Mouse (Mus musculus) stomach, postnatal 0 days (tissue): ENCODE results near the gene Sirt5. TPM values are rescaled to one million over a fixed set of nuclear protein-coding genes. Genes with fewer than 3 reads are reported as not detected.

Experiments used
- ATAC-seq: fragments of 200-750 bp; cut with Nextera tagmentation; 2 replicates; pipeline ENCODE4 v1.8.0; 2017; ENCODE audit not compliant: low FRiP score, low TSS enrichment
- DNase-seq: peaks from one replicate; pipeline ENCODE4 v3.0.0-alpha.2; 2016; ENCODE audit warnings: low spot score
- H3K27ac ChIP-seq: fragments of 300-500 bp; sonication (generic); replicated peaks from 2 replicates; pipeline ENCODE4 v1.5.1; 2014; ENCODE audit warnings: mild to moderate bottlenecking, control low read depth
- H3K27me3 ChIP-seq: fragments of 300-500 bp; sonication (generic); 2 replicates; pipeline ENCODE4 v1.6.1; 2014; ENCODE audit warnings: low read length; ENCODE audit not compliant: control insufficient read depth, insufficient read depth
- H3K36me3 ChIP-seq: fragments of 300-500 bp; sonication (generic); 2 replicates; pipeline ENCODE4 v1.6.1; 2014; ENCODE audit warnings: low read length, mixed read lengths; ENCODE audit not compliant: control insufficient read depth, insufficient read depth
- H3K4me1 ChIP-seq: fragments of 300-500 bp; sonication (generic); replicated peaks from 2 replicates; pipeline ENCODE4 v1.6.1; 2014; ENCODE audit warnings: antibody characterized with exemption; ENCODE audit not compliant: control insufficient read depth, insufficient read depth
- H3K4me2 ChIP-seq: fragments of 300-500 bp; sonication (generic); replicated peaks from 2 replicates; pipeline ENCODE4 v1.6.1; 2014; ENCODE audit warnings: low read depth, mild to moderate bottlenecking, control low read depth, moderate library complexity
- H3K4me3 ChIP-seq: fragments of 300-500 bp; sonication (generic); 2 replicates; pipeline ENCODE4 v1.5.1; 2014; ENCODE audit warnings: low read depth, low read length, control low read depth
- H3K9ac ChIP-seq: fragments of 300-500 bp; sonication (generic); 2 replicates; pipeline ENCODE4 v1.6.1; 2014; ENCODE audit warnings: mild to moderate bottlenecking, low read length, control low read depth, mixed read lengths
- H3K9me3 ChIP-seq: fragments of 300-500 bp; sonication (generic); 2 replicates; pipeline ENCODE4 v1.6.1; 2016; ENCODE audit warnings: low read length; ENCODE audit not compliant: control insufficient read depth
- CTCF ChIP-seq: IDR thresholded peaks from 2 replicates; pipeline ENCODE4 v1.5.1; 2016; ENCODE audit warnings: antibody characterized with exemption, low read depth, mild to moderate bottlenecking, moderate library complexity
- EP300 ChIP-seq: optimal IDR thresholded peaks from 2 replicates; pipeline ENCODE3; 2016; ENCODE audit warnings: antibody characterized with exemption
- WGBS: fragments of 180-500 bp; shearing (Covaris S2); extraction: QIAGEN DNeasy Blood & Tissue Kit; methylation state at CpG from one replicate; pipeline ENCODE4 v1.1.7; 2014; 5-methylcytosine and 5-hydroxymethylcytosine counted together
- polyA plus RNA-seq: library from polyadenylated mRNA; unstranded; fragments of >200 nt; fragmentation: Nextera tagmentation; extraction: Ambion mirVana; gene quantifications from 2 replicates; pipeline ENCODE4 v1.2.1, GENCODE M21; 2015

Gene Sirt5
- polyA plus RNA-seq, 1 experiment from 2014 or later = 12.5 TPM

DNA sequence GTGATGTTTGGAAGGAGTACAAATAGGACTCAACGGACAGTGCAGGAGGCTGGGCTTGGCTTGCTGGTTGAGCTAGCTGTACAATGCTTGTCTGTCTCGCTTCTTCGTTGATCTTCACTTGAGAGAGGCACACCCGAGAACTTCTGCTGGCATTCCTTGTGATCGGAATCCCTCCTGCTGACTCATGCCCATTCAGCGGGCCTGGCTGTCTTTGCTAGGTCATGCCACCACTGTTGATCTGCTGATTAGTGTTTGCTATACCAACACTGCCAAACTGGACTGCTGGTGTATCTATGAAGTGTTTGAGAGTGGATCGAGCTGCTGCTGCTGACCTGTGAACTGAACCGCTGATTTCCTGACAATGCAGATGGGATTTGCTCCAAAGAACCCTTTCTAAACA, 15.9 kb upstream of the Sirt5 start:
- no peak for TF ChIP-seq CTCF
- TF ChIP-seq EP300 = no peak
- Histone ChIP-seq H3K27me3 (no peaks in the 10 kb centered on the region), H3K4me1 (no peaks in the 10 kb centered on the region), H3K9ac (no peak overlapping the region), H3K4me3 (no peak overlapping the region), H3K27ac (no peak overlapping the region), H3K9me3 (no peaks in the 10 kb centered on the region), H3K36me3 (no peaks in the 10 kb centered on the region), H3K4me2 (no peak overlapping the region)
- ATAC-seq = 0 out of 2 replicates have a peak, but pooled peaks have one; percentile 15
- 63% methylated on average over 8 of the region's 8 CpGs for WGBS
- no peak for DNase-seq

DNA sequence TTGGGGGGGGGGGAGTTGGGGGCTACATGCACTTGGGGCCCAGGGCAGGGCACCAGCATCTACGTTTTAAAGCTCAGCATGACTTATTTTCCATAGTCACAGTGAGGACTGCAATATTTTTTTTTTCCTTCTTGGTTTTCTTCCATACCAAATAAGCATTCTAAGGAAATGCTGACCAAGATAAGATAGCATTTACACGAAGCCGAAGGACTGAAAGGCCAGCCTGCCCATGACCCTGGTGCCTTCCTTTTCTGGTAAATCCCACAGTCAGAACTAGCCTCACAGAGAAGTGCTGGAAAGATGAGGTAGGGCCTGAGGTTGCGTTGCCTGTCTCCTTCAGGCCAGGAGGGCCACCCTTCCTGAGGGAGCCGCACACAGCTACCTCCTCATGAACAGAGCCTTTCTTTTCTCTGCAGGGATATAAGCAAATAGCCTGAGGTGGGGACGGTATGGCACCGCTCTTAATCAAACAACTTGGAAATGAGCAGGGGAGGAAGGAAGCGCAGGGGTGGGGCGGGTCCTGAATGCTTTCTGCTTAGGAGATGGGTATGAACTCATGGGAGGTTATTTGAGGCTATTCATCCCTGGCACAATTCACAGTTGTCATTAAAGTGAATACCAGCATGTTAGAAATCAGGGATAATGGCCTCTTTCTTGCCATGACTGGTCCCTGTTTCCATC, 14.7 kb upstream of the Sirt5 start:
- 50% methylated on average over 9 of the region's 9 CpGs for WGBS
- H3K27ac ChIP-seq = no peak overlapping the region

DNA sequence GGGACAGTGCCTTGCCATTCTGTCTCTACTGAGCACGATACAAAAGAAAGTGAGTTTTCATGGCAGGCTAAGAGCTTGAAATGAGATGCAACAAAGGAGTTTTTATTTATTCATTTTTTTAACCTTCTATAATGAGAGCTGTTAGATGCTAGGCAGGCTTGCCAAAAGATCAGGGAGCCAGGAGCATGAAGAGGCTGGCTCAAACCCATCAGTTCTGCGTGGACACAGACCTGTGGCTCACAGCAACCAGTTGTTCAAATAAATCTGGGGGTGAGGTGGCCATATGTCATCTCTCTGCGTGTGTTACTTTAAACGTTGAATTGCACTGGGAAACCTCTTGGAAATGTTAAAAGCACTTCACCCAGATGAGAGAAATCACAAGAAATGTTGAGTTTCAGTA, 11.9 kb upstream of the Sirt5 start:
- H3K27me3 ChIP-seq = no peaks in the 10 kb centered on the region
- no peak for TF ChIP-seq CTCF
- TF ChIP-seq EP300 = no peak
- H3K9me3 ChIP-seq = no peaks in the 10 kb centered on the region
- no peak overlapping the region for H3K4me2 ChIP-seq
- H3K36me3 ChIP-seq = no peaks in the 10 kb centered on the region
- H3K4me3 ChIP-seq = no peak overlapping the region
- ATAC-seq = no peak
- H3K27ac ChIP-seq = no peak overlapping the region
- no peak for DNase-seq
- H3K4me1 ChIP-seq = no peaks in the 10 kb centered on the region
- no peak overlapping the region for H3K9ac ChIP-seq
- 47% methylated on average over 4 of the region's 4 CpGs for WGBS

More for the DNA sequence above, 14.7 kb upstream of the Sirt5 start:
- Histone ChIP-seq H3K9me3 (no peaks in the 10 kb centered on the region), H3K36me3 (no peaks in the 10 kb centered on the region), H3K27me3 (no peaks in the 10 kb centered on the region), H3K4me1 (no peaks in the 10 kb centered on the region), H3K9ac (no peak overlapping the region), H3K4me3 (no peak overlapping the region), H3K4me2 (no peak overlapping the region)
- DNase-seq = peak; percentile 20
- no peak for ATAC-seq
- no peak for TF ChIP-seq CTCF
- no peak for TF ChIP-seq EP300

- 44% methylated on average over 12 of the region's 12 CpGs for WGBS
- no peak for DNase-seq
- Histone ChIP-seq H3K4me3 (no peak overlapping the region), H3K36me3 (no peaks in the 10 kb centered on the region), H3K4me1 (no peaks in the 10 kb centered on the region), H3K9me3 (no peaks in the 10 kb centered on the region), H3K9ac (no peak overlapping the region), H3K27ac (no peak overlapping the region), H3K27me3 (no peaks in the 10 kb centered on the region), H3K4me2 (no peak overlapping the region)
- no peak for ATAC-seq
- TF ChIP-seq EP300 (no peak), CTCF (no peak)
Observed at GRCm38 (mm10) chr13:43354362-43354761, 10.9 kb upstream of the Sirt5 start.

GRCm38 (mm10) chr13:43356346-43357125, 8.8 kb upstream of the Sirt5 start:
- no peak overlapping the region for H3K9ac ChIP-seq
- H3K9me3 ChIP-seq = no peaks in the 10 kb centered on the region
- H3K27ac ChIP-seq = no peak overlapping the region
- ATAC-seq (no peak), DNase-seq (no peak)
- H3K27me3 ChIP-seq = no peaks in the 10 kb centered on the region
- no peak overlapping the region for H3K4me2 ChIP-seq
- H3K36me3 ChIP-seq = no peaks in the 10 kb centered on the region
- WGBS = 85% methylated on average over 14 of the region's 14 CpGs
- H3K4me1 ChIP-seq = no peaks in the 10 kb centered on the region
- TF ChIP-seq EP300 (no peak), CTCF (no peak)
- no peak overlapping the region for H3K4me3 ChIP-seq

GRCm38 (mm10) chr13:43360534-43360933, 4.8 kb upstream of the Sirt5 start:
- Histone ChIP-seq H3K9me3 (no peaks in the 10 kb centered on the region), H3K4me3 (no peak overlapping the region), H3K27ac (no peak overlapping the region), H3K36me3 (no peaks in the 10 kb centered on the region), H3K9ac (no peak overlapping the region), H3K4me1 (no peaks in the 10 kb centered on the region), H3K4me2 (no peak overlapping the region), H3K27me3 (no peaks in the 10 kb centered on the region)
- 62% methylated on average over 6 of the region's 6 CpGs for WGBS
- no peak for TF ChIP-seq EP300
- TF ChIP-seq CTCF = no peak
- no peak for DNase-seq
- no peak for ATAC-seq
